Mouse (Mus musculus) embryonic facial prominence, embryonic 13.5 days (tissue): ENCODE results near the gene Irgm1. TPM values are rescaled to one million over a fixed set of nuclear protein-coding genes. Genes with fewer than 3 reads are reported as not detected.

Source experiments
- ATAC-seq: fragments of 200-750 bp; cut with Nextera tagmentation; 2 replicates; pipeline ENCODE4 v1.8.0; 2017; ENCODE audit warnings: low read depth; ENCODE audit not compliant: insufficient number of reproducible peaks, insufficient read depth, low FRiP score, low TSS enrichment
- H3K27ac ChIP-seq: fragments of 300-500 bp; sonication (generic); 2 replicates; pipeline ENCODE4 v1.5.1; 2015; ENCODE audit warnings: moderate library complexity, mild to moderate bottlenecking, inconsistent platforms
- H3K27me3 ChIP-seq: fragments of 300-500 bp; sonication (generic); 2 replicates; pipeline ENCODE4 v1.6.1; 2015; ENCODE audit warnings: mild to moderate bottlenecking, inconsistent platforms
- H3K36me3 ChIP-seq: fragments of 300-500 bp; sonication (generic); 2 replicates; pipeline ENCODE4 v1.6.1; 2015; ENCODE audit warnings: mild to moderate bottlenecking, inconsistent platforms
- H3K4me1 ChIP-seq: fragments of 300-500 bp; sonication (generic); 2 replicates; pipeline ENCODE4 v1.6.1; 2015; ENCODE audit warnings: inconsistent platforms
- H3K4me2 ChIP-seq: fragments of 300-500 bp; sonication (generic); 2 replicates; pipeline ENCODE4 v1.6.1; 2015; ENCODE audit warnings: moderate library complexity, mild to moderate bottlenecking, inconsistent platforms
- H3K4me3 ChIP-seq: fragments of 300-500 bp; sonication (generic); 2 replicates; pipeline ENCODE4 v1.5.1; 2015; ENCODE audit warnings: mild to moderate bottlenecking, inconsistent platforms
- H3K9ac ChIP-seq: fragments of 300-500 bp; sonication (generic); 2 replicates; pipeline ENCODE4 v1.6.1; 2015; ENCODE audit warnings: mild to moderate bottlenecking, inconsistent platforms
- H3K9me3 ChIP-seq: fragments of 300-500 bp; sonication (generic); 2 replicates; pipeline ENCODE4 v1.6.1; 2016; ENCODE audit warnings: inconsistent platforms
- WGBS: fragments of 180-500 bp; shearing (Covaris S2); methylation state at CpG from one replicate; pipeline ENCODE4 v1.1.7; 2015; ENCODE audit warnings: mixed read lengths; 5-methylcytosine and 5-hydroxymethylcytosine counted together
- polyA plus RNA-seq: library from polyadenylated mRNA; unstranded; fragments of >200 nt; fragmentation: Nextera tagmentation; extraction: Ambion mirVana; gene quantifications from 2 replicates; pipeline ENCODE4 v1.2.1, GENCODE M21; 2015

Gene Irgm1
- polyA plus RNA-seq, 1 experiment from 2014 or later: 3.9 TPM

DNA sequence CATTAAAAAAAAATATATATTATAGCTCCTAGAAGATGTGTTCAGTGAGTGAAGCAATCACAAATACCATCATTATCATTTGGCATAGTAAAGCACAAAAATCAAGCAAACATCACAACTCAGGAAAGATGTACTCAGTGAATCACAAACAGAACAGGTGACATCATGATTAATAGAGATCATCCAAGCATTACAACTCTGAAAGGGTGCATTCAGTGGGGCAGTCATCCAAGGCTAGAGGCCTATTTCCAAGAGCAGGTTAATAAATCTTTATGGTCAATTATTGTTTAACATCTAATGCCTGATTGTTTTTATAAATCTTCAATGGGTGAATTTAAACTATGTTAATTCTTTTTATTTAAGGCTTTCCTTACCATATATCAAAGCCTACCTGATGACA lies 30.7 kb downstream of the Irgm1 start:
- H3K9ac ChIP-seq: no peak overlapping the region
- H3K27ac ChIP-seq: no peak overlapping the region
- H3K4me1 ChIP-seq: peaks cover 12% of the 10 kb centered on the region; the same call in 1 of the 2 replicates
- no peak overlapping the region for H3K4me3 ChIP-seq
- H3K9me3 ChIP-seq: no peaks in the 10 kb centered on the region
- ATAC-seq: no peak
- H3K36me3 ChIP-seq: no peaks in the 10 kb centered on the region
- peaks cover 18% of the 10 kb centered on the region for H3K27me3 ChIP-seq
- no peak overlapping the region for H3K4me2 ChIP-seq

DNA sequence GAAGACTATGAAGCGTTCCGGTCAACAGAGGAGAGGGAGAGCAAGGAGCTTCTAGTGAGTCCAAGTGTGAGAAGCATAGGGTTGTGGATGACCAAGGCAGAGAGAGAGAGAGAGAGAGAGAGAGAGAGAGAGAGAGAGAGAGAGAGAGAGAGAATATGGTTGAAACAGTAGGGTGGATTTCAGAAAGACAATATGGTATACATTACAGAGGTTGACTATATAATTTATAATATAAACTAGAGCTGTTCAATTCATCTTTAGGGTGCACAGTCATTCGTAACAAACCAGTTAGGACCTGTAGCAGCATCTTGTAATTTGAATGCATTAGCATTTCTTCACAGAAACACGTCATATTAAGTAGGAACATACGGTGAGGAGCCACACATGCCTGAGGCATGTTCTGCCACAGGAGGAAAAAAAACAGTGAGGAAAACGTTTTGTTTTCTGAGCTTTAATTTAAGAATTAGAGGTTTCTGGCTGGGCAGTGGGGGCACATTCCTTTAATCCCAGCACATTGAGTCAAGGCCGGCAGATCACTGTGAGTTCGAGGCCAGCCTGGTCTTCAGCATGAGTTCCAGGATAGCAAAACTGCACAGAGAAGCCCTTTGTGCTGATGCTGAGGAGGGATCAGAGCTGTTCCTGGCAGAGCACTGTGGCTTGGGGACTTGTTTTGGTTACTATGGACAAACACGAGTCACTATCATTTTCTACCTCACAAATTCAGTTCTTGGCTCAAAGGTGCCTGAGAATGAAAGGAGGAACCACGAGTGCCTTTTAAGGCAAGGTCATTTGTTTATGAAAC lies 32.4 kb downstream of the Irgm1 start:
- Histone ChIP-seq H3K9ac (no peak overlapping the region), H3K4me2 (peak overlapping the region; percentile 79), H3K4me1 (peaks cover 12% of the 10 kb centered on the region; the same call in 1 of the 2 replicates), H3K36me3 (no peaks in the 10 kb centered on the region), H3K4me3 (peak overlapping the region; percentile 87), H3K27ac (no peak overlapping the region), H3K9me3 (no peaks in the 10 kb centered on the region), H3K27me3 (peaks cover 18% of the 10 kb centered on the region)
- WGBS: 50% methylated on average over 10 of the region's 10 CpGs
- ATAC-seq: no peak

GRCm38 (mm10) chr11:48838181-48838797 lies 33.2 kb downstream of the Irgm1 start:
- WGBS: 2% methylated on average over 16 of the region's 16 CpGs
- H3K36me3 ChIP-seq: no peaks in the 10 kb centered on the region
- no peak for ATAC-seq
- H3K27ac ChIP-seq: no peak overlapping the region
- H3K9me3 ChIP-seq: no peaks in the 10 kb centered on the region
- H3K9ac ChIP-seq: peak overlapping the region; percentile 82
- peak overlapping the region; percentile 79 for H3K4me2 ChIP-seq
- peak overlapping the region; percentile 87 for H3K4me3 ChIP-seq
- peaks cover 18% of the 10 kb centered on the region for H3K27me3 ChIP-seq
- H3K4me1 ChIP-seq: peaks cover 12% of the 10 kb centered on the region; the same call in 1 of the 2 replicates

- H3K4me3 ChIP-seq: peak overlapping the region; percentile 87
- peak overlapping the region; percentile 55; the same call in 1 of the 2 replicates for H3K27ac ChIP-seq
- under 1% methylated on average over 74 of the region's 77 CpGs for WGBS
- H3K4me2 ChIP-seq: peak overlapping the region; percentile 79
- peaks cover 14% of the 10 kb centered on the region for H3K27me3 ChIP-seq
- peaks cover 12% of the 10 kb centered on the region; the same call in 1 of the 2 replicates for H3K4me1 ChIP-seq
- H3K36me3 ChIP-seq: no peaks in the 10 kb centered on the region
- no peaks in the 10 kb centered on the region for H3K9me3 ChIP-seq
- H3K9ac ChIP-seq: peak overlapping the region; percentile 82
- no peak for ATAC-seq
These were observed 33.9 kb downstream of the Irgm1 start for GRCm38 (mm10) chr11:48837310-48838180.

DNA sequence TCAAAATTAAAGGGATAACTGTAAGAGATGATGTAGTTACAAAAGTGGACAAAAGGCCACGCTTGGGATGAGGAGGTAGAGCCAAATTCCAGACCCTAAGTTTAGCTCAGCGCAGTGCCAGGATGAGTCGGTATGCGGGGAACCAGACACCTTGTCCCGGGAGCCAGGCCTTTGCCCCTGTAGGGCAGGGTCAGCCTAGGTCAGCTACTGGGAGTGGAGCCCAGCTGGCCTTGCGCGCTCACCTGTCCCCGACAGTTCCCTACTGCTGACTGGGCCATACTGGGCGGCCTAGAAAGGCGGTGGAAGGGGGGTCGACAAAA lies 34.5 kb downstream of the Irgm1 start:
- Histone ChIP-seq H3K4me2 (peak overlapping the region; percentile 79), H3K27me3 (peaks cover 14% of the 10 kb centered on the region), H3K4me3 (peak overlapping the region; percentile 87), H3K4me1 (peaks cover 12% of the 10 kb centered on the region; the same call in 1 of the 2 replicates), H3K9ac (peak overlapping the region; percentile 82), H3K9me3 (no peaks in the 10 kb centered on the region), H3K36me3 (no peaks in the 10 kb centered on the region), H3K27ac (no peak overlapping the region)
- no peak for ATAC-seq
- 8% methylated on average over 11 of the region's 11 CpGs for WGBS

GRCm38 (mm10) chr11:48835923-48836322 lies 35.6 kb downstream of the Irgm1 start:
- ATAC-seq: no peak
- Histone ChIP-seq H3K27ac (no peak overlapping the region), H3K4me2 (no peak overlapping the region), H3K4me3 (no peak overlapping the region), H3K9me3 (no peaks in the 10 kb centered on the region), H3K36me3 (no peaks in the 10 kb centered on the region), H3K4me1 (peaks cover 12% of the 10 kb centered on the region; the same call in 1 of the 2 replicates), H3K9ac (no peak overlapping the region), H3K27me3 (peaks cover 14% of the 10 kb centered on the region)
- WGBS: 73% methylated on average over 6 of the region's 6 CpGs

GRCm38 (mm10) chr11:48833731-48834639 lies 37.5 kb downstream of the Irgm1 start:
- Histone ChIP-seq H3K27ac (peak overlapping the region; percentile 77), H3K4me2 (peak overlapping the region; percentile 59), H3K9ac (peak overlapping the region; percentile 69), H3K4me3 (peak overlapping the region; percentile 63), H3K36me3 (no peaks in the 10 kb centered on the region), H3K4me1 (peaks cover 12% of the 10 kb centered on the region; the same call in 1 of the 2 replicates), H3K27me3 (peaks cover 14% of the 10 kb centered on the region), H3K9me3 (no peaks in the 10 kb centered on the region)
- 0% methylated on average over 30 of the region's 30 CpGs for WGBS
- ATAC-seq: peak; percentile 85

GRCm38 (mm10) chr11:48833078-48833730 lies 38.3 kb downstream of the Irgm1 start:
- H3K36me3 ChIP-seq: no peaks in the 10 kb centered on the region
- H3K4me2 ChIP-seq: peak overlapping the region; percentile 59
- H3K27me3 ChIP-seq: peaks cover 14% of the 10 kb centered on the region
- peaks cover 6% of the 10 kb centered on the region; the same call in 1 of the 2 replicates for H3K4me1 ChIP-seq
- peak overlapping the region; percentile 63 for H3K4me3 ChIP-seq
- H3K9ac ChIP-seq: no peak overlapping the region
- no peaks in the 10 kb centered on the region for H3K9me3 ChIP-seq
- H3K27ac ChIP-seq: no peak overlapping the region
- ATAC-seq: no peak
- 42% methylated on average over 8 of the region's 9 CpGs for WGBS

- 71% methylated on average over 2 of the region's 2 CpGs for WGBS
- Histone ChIP-seq H3K9me3 (no peaks in the 10 kb centered on the region), H3K4me2 (no peak overlapping the region), H3K4me1 (no peaks in the 10 kb centered on the region), H3K4me3 (no peak overlapping the region), H3K36me3 (no peaks in the 10 kb centered on the region), H3K27me3 (peaks cover 4% of the 10 kb centered on the region), H3K9ac (no peak overlapping the region), H3K27ac (no peak overlapping the region)
- ATAC-seq: no peak
These were observed 40.2 kb downstream of the Irgm1 start for GRCm38 (mm10) chr11:48831273-48831672.

DNA sequence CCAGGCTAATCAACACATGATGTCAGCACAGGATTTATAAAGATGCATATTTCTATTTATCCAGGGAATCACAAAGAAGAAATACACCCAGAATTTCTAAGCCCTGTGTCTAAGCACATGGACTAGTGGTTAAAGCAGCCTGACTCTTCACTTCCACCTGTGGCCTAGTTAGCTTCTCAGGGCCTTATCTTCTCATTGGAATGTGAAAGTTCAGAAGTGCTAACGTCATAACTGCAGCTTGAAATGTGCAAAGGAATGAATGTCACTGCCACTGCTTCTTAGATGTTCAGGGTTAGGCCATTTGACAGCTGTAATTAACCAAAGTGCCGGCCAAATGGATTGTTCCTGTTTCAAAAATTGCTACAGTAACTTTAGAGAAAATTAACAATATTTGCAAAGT lies 41.2 kb downstream of the Irgm1 start:
- WGBS: 65% methylated on average over 2 of the region's 2 CpGs
- H3K27me3 ChIP-seq: no peaks in the 10 kb centered on the region
- H3K27ac ChIP-seq: no peak overlapping the region
- no peak overlapping the region for H3K9ac ChIP-seq
- no peak for ATAC-seq
- no peak overlapping the region for H3K4me3 ChIP-seq
- H3K36me3 ChIP-seq: no peaks in the 10 kb centered on the region
- H3K4me2 ChIP-seq: no peak overlapping the region
- H3K9me3 ChIP-seq: no peaks in the 10 kb centered on the region
- H3K4me1 ChIP-seq: no peaks in the 10 kb centered on the region
